Mouse (Mus musculus) R1 (cell line): Measurements from ENCODE around the gene Tubal3.
A peak's percentile ranks its signal among the peaks of the same experiment; 100 is the strongest.
"Not testable (repeated sequence)": the region's sequence is repeated elsewhere in the genome, so short reads cannot be mapped to it uniquely, and the experiment has no call there.

Experiments
- DNase-seq: peaks from one replicate; pipeline ENCODE4 v3.0.0-alpha.2; 2018; ENCODE audit warnings: low read depth, low spot score

Tubal3 gene

GRCm38 (mm10) chr13:3917571-3918311, at the start of gene Tubal3, which contains the start of gene Net1:
Gene Tubal3 (plus strand): TSS chr13:3918274.
Gene Net1 (minus strand): TSS chr13:3918220.
- DNase-seq = peak; percentile 91

- no peak for DNase-seq
These were observed 48.2 kb upstream of the Tubal3 start for GRCm38 (mm10) chr13:3869901-3870300.

DNA sequence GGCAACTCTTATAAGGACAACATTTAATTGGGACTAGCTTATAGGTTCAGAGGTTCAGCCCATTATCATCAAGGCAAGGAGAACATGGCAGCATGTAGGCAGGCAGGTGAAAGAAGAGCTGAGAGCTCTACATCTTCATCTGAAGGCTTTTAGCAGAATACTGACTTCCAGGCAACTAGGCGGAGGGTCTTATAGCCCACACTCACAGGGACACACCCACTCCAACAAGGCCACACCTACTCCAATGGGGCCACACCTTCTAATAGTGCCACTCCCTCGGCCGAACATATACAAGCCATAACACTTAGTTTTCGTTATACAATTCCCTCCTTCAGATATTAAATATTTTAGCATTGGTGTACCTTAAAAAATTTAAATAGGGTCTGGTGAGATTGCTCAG, 45.2 kb upstream of the Tubal3 start:
- DNase-seq = no peak

DNA sequence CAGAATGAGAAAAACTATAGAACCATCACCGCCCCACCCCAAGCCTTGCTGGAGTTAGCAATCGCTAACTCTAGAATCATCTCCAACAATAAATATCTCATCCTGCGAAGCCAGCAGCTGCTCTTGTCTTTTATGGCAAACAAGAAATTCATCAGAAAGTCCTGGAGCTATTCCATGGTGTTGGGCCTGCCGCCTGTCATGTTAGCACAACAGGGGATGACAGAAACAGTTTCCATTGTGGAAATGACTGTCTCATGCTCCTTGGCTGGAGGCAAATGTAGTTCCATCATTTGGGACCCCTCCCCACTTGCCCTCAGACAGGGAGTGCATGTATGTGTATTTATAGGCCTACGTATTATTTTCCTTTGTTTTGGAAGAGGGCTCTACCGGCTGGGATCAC, 41.6 kb upstream of the Tubal3 start:
- no peak for DNase-seq

- no peak for DNase-seq
These were observed 40.9 kb upstream of the Tubal3 start for GRCm38 (mm10) chr13:3877185-3877584.

DNA sequence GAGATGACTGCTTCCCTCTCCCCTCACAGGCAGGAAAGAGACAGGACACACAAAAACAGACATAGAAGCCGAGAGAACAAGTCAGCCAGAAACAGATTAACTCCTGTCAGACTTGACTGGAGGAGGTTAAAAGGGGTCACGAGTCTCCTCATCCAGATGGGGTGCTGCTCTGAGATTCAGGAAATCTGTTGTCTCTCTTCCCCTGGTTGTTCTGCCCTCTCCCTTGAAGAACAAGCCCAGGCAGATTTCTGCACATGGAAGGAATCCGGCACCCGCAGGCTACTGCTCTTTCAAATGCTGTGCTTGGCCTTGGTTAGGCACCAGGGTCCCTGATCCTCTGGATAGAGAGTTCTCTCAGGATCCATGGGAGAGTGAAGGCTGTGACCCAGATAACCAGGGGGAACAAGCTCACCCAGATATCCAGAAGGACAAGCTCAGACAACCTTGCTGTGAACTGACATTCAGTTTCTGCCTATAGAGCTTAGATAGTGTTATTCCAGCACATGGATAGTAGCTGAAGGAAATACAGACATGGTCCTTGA, 40.3 kb upstream of the Tubal3 start:
- no peak for DNase-seq

DNA sequence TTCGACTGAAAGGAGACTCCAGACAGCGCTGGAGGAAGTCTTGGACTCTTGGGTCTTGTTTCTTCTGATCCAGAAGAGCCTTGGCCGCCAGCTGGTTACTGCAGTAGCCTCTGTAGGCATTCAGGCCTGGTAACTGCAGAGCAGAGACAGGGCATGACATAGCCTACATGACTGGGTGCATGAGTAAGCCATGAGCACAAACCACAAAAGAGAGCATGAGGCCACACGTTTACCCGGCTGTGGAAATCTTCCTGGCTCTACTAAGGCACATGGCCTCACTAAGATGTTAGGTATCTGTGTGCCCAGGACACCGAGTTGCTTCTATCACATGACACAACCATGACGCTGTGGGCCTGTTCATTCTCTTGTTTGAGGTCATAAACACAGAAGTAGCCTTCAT, 31.4 kb upstream of the Tubal3 start:
- no peak for DNase-seq

GRCm38 (mm10) chr13:3889111-3889510, 29.0 kb upstream of the Tubal3 start:
- DNase-seq = no peak

GRCm38 (mm10) chr13:3890061-3890460, 28.0 kb upstream of the Tubal3 start:
- DNase-seq = no peak

GRCm38 (mm10) chr13:3891479-3892087, 26.5 kb upstream of the Tubal3 start:
- DNase-seq = no peak

DNA sequence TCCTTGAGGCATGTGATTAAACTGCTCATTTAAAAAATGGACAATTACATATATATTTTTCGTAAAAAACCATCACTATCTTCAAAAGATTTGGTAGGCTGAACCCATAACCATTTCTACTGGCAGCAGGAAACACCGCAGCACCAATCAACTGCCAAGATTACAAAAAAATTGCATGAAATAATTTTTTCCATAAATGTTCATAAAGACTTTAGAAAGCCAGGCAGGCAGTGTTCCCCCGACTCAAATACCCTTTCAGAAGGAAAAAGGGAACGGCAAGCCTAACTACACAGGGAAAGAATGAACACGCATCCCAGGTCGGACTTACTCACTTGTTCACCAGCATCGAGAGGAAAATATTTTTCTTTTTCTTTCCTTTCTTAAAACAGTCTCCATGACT, 25.5 kb upstream of the Tubal3 start:
- no peak for DNase-seq

DNA sequence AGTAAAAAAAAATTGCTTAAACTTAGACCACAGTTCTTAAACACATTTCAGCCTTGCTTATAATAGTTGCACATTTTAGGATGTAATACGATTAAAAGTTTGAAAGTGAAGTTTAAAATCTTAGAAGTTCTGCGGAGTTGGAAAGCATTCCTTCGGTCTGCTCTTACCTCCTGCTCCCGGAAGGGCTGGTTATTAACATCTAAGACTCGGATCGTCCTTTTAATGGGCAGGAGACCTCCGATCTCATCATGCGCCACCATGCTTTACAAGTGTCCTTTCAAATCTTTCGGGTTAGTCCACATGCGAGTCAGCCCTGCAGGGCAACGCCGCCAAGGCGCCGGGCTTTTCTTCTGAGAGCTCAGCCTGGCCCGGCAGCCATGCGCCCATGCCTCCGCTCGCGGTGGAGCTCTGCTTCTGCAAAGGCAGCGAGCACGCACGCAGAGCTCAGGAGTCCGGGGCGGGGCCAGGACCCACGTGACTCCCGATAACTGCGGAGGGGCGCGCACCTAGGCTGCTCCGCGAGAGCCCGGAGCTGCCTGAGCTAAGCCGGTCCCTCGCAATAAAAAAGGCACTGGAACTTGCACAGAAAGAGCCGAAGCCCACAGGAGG, 24.8 kb upstream of the Tubal3 start:
- DNase-seq = peak; percentile 92

DNA sequence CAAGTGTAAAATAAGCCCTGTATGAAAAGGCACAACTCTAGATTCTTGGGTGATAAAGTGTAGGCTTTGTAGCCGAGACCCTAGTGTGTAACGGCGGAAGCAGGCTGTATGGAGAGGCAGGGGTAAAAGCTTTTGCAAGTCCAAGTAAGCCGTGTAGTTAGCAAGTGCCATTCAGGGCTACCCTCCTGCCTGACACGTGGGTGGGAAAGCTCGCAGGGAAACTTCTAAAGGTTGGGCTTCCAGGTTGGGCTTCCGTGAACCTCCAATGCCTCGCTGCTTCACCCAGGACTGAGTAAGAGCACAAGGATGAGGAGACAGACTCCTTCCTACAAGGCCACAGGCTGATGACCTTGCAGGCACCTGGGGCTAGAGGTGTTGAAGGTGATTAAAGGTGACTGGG, 23.5 kb upstream of the Tubal3 start:
- no peak for DNase-seq

DNA sequence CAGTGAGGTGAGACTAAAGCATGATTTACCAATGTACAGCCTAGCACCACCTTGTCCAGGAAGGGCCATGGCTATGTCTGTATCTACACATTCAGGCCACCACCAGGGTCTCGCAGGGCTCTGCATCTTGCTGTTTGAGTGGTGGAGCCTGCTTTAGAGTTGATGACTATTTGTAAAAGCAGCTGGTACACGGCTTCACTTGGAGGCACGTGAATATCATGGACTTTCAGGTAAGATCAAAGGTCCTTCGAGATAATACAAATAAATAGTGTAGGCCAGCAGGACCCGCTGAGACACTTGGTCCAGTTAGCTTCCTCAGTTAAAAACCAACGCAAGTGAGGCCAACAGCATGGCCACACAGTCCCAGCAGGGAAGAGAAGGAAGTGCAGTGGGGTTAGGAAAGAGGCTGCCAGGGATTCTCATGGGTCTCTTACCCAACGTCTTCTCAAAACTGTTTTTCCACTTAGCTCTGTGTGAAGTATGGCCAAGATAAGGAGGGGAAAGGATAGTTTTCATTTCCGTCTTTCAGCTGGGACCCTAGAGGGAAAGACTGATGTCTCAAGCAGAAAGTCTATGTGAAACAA, 22.6 kb upstream of the Tubal3 start:
- no peak for DNase-seq

- DNase-seq = no peak
These were observed 22.0 kb upstream of the Tubal3 start for GRCm38 (mm10) chr13:3896032-3896431.

DNA sequence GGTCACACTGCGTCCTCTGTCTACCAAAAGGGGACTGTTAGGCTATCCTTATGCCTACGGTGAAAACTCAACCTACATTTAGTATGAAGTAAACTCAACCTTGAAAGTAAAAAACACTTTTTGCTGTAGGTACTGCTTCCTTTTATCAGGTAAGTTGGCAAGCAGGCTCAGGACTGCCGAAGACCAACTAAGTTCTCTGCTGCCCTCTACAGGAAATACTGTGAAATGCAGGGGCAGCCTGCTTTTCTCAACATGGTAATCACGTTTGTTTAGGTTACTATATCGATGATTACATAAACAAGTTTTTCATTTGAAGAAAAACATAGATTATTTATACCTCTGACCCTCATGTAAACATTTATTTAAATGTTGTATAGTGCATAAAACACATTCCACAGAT, 21.2 kb upstream of the Tubal3 start:
- DNase-seq = peak; percentile 72

GRCm38 (mm10) chr13:3898202-3898601, 19.9 kb upstream of the Tubal3 start:
- not testable (repeated sequence) for DNase-seq

- DNase-seq = no peak
These were observed 18.8 kb upstream of the Tubal3 start for GRCm38 (mm10) chr13:3899301-3899700.

GRCm38 (mm10) chr13:3907151-3907696, 10.8 kb upstream of the Tubal3 start:
- no peak for DNase-seq

DNA sequence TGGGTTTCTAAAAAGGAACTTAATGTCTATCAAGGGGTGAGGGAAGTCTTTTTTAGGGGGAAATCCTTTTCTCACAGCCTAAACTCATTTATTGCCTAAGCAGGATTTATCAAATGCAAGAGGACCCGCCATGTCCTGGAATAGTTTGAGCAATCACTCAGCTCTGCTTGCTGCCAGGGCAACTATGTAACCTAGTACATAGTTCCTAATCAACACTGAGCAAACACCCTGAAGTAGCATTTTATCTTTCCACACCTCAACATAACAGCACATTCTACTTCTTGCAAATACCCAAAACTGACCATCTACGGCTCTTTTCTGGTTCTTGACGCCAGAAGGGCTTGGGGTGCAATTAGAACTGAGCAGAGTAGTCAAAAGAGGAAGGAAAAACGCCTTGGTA, 9.8 kb upstream of the Tubal3 start:
- no peak for DNase-seq

DNA sequence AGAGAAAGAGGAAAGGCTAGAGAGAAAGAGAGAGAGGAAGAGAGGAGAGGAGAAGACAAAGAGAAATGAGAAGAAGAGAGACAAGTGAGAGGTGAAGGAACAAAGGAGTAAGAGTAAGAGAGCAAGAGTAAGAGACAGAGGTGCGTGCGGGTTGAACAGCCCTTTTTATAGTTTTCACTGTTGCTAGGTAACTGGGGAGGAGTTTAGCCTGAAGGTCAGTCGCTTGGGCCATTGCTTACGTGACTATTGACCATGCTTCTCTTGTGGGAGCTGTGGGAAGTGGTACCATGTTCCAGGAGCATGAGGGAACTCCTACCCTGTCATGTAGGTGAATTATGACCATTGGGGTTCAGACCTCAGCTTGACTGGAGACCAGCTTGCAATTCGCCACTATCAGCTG, 7.7 kb upstream of the Tubal3 start:
- DNase-seq = peak; percentile 56

- no peak for DNase-seq
These were observed 4.6 kb upstream of the Tubal3 start for GRCm38 (mm10) chr13:3913504-3913903.
